Mouse (Mus musculus) ovary, postnatal 10 days (tissue): ENCODE measurements around the gene Hip1r.

Source experiments
- DNase-seq: peaks from one replicate; pipeline ENCODE4 v3.0.0; 2022; ENCODE audit warnings: low spot score

Gene Hip1r

DNA sequence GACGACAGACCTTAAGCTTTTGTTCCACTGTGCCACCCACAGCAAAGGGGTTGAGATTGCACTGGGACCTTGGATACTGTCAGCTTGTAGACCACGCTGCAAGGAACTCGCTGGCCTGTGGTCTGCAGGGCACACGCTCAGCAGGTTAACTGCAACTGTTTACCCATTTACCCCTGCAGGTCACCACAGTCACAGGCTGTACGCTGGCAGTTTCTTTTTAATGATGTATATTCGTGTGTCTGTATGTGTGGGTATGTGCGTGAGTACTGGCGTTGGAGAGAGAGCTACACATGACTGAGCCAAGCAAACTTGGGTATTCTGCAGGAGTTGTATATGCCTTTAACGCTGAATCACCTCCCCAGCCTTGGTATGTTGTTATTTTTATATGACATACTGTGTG lies 45.2 kb downstream of the Hip1r start:
- DNase-seq = no peak

DNA sequence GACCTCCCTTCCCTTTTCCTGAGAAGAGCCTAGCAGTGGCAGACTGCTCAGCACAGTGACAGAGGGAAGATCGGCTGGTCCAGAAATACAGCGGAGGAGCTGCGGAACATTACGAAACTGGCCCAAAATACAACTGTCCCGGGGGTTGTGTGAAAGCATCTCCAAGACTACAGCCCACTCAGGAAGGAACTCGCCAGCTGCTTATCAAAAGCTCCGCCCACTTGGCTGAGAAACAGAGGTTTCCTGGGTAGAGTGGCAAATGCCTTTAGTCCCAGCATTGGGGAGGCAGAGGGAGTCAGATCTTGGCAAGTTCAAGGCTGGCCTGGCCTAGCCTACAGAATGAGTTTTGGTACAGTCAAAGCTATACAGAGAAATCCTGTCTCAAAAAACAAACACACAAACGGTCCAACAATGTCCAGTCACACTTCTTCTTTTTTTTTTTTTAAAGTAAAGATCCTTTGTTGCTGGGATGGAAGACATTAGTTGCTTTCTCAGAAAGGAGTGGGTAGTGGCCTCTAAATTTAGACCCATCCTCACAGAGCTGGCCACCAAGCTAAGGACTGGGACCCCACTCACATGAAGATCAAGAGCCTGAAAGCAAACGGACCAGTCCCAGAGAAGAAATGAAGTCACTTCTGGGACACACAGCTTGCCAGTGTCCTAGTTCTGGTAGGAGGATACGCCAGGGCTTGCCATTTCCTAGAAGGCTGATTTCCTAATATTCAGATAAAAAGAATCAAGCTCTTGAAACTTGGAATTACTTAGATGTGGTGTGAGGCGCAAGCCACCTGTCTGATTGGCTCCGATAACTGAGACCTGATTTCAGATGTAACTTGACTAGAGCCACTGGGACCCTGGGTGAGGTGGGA lies 46.2 kb downstream of the Hip1r start:
- no peak for DNase-seq

DNA sequence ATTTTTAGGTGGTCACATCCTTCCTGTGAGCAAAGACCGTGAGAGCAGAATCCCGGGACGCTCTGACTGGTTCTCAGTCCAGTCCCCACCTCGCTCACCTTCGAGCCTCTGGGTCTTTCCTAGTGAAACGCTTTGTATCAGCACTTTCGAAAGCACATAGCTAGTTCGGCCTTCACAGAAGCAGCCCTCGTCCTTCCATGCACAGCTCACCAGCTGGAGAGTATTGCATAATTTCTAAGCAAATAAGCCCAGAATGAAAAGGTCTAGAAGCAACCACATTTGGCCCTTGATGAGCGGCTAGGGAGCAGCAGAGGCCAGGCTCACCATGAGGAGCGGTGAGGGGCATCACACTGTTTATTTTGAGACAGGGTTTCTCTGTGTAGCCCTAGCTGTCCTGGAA lies 47.7 kb downstream of the Hip1r start:
- no peak for DNase-seq

DNA sequence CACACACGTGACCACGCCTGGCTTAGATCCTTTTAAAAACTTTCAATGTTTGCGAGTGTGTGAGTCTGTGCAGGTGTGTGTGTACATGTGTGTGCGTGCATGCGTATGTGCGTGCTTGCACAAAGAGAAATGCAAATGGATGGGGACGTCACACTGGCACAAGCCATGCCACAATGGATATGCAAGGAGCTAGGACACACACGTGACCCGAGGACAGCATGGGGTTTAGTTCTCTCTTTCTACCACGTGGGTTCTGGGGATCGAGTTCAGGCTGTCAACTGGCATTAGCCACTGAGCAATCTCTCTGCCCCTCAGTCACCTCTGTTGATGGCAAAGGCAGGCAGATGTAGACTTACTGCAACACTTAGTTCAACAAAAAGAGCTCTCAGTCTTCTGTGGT lies 48.3 kb downstream of the Hip1r start:
- DNase-seq = no peak

DNA sequence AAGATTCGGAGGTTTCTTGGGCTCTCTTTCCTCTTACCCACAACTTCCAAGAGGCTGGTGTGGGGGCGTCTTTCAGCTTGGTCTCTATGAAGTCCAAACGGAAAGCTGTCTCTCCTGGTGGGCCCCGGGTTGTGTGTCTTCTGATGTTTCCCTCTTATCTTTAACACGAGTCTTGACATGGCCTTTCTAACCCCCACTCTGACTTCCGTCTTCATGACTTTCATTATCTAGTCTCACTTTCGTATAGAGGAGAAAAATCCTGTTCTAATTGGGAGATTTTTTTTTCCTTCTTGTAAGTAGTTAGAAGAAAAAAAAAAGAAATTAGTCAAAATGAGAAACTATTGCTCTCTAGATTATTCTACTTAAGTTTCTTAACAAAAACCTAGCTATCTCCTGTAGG lies 48.9 kb downstream of the Hip1r start:
- DNase-seq = no peak

DNA sequence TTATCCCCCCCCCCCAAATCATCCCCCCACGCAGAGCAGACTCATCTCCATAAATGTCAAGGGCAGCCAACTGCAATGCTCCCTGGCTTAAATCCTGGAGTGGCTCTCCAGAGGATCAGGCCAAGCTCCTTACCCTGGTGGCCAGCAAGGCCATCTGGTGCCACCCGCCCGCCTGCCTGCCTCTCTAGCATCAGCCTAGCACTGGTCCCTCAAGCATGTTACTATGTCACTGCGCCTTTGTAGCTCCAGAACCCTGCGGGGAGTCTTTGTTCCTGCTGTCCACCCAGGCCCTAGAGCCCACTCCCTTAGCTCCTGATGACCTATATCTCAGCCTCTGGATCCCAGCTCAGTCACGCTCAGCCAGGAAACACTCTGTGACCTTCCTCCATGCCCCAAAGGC lies 51.2 kb downstream of the Hip1r start:
- DNase-seq = no peak

DNA sequence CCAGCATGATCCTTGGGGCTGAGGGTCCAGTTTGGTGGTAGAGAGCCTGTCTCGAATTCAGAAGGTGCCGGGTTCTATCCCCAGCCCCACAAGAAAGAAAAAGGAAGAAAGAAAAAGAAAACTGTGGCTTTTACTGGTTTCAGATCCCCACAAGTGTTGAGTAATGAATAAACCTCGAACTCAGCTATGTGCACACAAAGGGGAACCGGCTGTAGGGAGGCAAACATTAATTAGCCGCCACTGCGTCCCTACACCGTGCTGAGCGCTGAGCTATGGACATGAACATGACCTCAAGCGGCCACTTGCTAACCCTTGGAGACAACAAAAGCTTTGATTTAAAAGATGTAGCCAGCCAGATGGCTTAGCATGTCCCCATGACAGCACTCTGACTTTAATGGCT lies 51.7 kb downstream of the Hip1r start:
- no peak for DNase-seq

DNA sequence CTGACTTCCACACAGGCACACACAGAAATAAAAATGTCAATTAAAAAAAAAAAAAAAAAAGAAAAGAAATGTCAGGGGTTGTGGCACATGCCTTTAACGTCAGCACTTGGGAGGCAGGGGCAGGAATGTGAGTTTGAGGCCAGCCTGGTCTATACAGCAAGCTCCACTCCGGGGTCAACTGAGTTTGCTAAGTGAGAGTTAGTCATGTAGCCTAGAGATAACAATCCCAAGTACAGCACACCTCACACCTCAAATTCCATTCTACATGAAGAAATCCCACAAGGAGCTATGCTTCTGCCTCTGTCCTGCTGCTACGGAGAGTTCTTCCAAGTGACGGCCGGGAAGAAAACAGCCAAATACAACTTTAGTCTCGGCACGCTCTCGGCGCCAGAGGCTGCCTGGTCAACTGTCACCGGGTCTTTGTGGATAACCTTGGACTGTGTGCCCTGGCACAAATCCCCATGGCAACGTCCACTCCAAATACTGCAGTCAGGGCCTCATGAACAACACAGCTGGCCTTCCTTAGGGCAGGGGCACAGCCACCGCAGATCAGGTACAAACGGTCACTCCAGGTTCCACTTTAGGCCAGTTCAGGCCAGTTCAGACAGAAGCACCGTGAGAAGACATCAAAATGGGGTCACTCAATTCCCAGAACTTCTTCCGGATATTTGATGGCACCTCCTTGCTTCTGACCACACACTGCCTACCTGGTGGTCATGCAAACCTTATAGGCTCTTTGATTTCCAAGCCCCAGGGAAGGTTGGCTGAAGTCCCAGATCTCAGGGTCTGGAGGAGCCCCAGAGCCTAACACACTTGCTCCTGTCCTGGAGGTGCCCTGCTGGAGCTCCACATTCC lies 52.4 kb downstream of the Hip1r start:
- no peak for DNase-seq

DNA sequence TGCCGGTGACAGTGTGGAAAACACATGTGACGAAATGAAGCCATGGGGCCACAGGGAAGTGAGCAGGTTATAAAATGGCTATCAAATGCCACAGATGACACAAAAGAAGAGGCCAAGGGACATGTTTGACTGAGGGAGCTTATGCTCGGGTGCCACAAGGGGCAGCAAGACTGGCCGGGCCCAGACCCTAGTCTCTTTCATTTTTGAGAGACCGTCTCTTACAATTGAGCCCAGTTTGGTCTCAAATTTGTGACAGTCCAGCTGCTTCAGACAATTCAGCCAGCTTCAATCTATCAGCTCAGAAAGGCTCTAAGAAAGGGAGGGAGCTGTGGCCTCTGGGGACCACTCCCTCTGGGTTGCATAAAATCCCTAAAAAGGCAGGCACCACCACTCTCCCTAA lies 53.1 kb downstream of the Hip1r start:
- no peak for DNase-seq

DNA sequence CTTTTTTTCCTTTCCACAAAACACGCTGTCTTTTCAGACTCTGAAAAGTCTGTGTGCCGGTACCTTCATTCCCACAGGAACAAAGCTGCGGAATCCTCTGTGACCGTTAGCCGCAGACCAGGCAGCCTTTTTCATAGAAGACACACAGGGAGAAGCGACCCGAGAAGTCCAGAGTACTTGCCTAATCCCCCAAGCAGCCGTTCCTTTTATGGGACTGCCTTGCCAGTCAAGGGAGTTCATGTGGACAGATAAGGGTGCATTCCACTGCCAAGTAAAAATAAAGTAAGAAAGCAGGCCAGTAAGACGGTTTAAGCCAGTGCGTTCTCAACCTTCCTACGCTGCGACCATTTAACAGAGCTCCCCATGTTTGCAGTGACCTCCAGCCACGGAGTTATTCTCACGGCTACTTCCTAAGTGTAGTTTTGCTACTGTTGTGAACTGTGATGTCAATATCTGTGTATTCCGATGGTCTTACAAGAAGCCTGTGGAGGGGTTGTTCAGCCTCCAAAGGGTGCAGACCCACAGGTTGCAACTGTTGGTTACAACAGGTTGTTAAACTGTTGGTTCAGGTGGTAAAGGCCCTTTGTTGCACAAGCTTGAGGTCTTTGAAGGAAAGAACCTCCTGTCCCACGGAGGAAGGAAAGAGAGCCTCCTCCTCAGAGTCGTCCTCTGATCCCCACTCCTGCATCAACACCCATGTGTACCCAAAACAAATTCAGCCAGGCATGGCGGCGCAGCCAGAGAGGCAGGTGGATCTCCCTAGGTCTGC lies 54.5 kb downstream of the Hip1r start:
- DNase-seq = no peak

DNA sequence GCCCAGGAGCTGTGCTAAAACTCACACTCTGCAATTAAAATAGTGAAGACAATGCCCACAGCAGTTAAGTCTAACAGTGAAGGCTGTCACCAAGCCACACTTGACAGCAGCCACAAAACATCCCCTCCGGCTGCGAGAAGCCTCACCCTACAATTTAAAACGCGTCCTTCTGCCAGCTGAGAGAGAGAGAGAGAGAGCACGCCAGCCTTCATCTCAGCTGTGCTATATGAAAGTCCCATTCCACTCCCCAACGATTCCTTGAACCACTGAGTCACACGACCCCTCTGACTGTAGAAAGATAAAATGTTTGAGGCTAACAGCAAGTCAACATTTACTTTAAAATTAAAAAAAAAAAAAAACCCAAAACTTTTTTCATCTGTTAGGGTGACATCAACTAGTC lies 55.3 kb downstream of the Hip1r start:
- no peak for DNase-seq

DNA sequence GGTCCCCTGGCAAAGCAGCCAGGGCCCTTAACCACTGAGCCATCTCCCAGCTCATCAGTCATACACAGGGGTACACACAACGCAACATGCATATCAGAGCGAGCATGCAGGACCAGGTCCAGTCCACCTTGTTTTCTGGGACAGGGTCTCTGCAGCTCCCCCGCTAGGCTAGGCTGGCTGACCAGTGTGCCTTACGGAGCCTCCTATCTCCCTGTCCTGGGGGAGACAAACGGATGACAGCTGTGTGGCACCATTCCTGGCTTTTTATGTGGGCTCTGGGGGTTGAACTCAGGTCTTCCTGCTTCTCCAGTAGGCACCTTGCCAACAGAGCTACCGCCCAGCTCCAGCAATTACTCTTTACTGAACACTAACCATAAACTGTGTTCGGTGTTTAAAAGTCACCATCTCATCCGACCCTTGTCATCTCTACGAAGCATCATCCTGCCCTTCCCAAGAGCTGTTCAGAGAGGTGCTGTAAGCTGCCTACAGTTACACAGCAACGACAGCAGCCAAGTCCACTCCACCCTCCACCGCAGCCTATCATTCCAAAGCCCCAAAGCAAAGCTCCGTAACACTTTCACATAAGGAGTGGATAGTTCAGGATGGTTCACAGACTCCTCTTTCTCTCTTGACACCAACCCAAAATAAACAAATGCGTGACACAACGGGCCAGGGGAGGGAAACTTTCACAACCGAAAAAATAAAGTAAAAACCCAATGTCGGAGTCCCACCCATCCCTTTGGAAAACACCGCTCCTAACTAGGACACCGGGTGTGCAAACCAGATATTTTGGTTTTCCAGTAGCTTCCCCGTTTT lies 56.0 kb downstream of the Hip1r start:
- DNase-seq = no peak

DNA sequence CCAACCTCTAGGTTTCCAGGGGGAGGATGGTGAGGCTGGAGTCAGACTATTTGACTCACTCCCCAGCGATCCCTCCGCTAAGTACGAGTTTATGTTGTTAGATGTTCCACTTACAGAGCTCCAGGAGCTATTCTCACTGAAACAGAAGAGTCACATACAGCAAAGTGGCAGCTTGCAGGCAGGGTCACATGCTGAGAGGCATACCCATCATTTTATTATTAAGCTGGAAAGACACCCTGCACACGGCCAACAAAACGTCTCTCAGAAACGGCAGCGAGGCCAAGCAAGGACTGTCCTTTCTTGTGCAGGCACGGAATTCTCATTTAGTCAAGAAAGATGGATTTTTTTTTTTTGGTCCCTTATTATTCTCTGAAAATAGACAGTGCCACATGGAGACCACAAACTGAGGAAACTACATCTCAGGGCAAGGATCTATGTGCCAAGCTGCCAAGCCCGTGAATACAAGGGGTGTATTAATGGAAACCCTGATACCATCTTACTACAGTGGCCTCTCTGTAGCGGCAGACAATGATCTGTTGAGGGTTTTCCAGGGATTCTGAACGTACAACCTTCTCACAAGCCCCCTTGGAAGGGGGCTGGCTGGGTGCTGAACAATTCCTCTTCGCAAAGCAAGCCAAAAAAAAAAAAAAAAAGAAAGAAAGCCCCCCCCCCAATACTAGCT lies 57.1 kb downstream of the Hip1r start:
- no peak for DNase-seq

DNA sequence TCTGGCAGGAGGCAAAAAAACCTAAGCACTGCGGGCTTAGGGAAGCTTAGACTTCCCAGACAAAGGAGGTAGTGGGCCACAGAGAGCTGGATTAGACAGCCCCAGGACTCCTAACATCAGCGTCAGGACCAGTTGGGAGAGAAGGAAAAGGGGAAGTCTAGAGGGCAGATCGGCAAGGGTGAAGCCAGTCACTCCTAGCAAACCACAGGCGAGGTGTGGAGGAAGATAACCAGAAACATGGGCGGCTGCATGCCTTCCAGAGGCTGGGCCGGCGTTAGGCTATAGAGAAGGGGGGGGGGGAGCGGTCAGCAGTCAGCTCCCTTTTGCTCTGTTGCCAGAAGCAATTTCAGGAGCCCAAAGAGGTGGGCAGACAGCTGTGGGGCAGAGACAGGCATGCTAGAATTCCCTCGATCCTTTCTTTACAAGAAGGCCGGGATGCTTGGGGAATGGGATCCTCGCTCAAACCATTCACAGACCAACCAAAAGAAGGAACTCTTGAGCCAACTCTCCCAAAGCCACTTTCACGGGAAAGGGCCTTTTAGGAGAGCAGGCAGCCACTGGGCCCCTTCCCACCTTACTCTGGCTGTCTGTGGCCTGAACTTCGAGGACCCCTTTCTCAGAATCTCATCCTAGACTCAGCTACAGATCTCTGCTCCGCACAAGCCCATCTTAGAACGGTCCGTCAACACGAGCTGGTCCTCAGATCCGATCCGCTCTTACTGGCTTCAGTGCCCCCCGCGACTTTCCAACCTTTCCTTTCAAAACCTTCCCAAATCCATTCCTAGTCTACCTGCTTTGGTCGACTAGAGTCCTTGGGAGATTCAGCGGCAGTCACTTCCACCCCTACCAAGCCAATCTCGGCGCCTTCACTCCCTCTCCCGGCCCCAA lies 57.9 kb downstream of the Hip1r start:
- DNase-seq = no peak

DNA sequence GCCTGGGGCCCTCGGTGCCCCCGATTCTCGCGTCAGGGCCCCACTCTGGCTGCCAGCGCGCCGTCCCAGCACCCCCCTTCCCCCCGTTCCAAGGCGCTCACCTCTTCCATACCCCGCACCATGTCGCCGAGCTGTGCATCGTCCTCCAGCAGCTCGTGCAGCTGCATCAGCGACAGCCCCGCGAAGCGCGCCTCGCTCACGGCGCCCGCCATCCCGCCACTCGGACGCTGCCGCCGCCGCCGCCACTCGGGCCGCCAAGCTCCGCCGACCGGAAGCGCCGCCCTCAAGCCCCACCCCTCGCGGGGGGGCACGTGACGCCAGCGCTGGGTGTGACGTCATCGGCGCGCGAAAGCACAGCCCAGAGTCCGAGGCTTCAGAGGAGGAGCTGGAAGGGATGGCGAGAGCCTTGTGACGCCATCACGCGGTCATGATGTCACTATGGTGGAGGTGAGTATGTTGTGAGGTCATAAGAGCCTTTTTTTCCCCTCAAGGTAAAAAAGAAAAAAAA lies 58.6 kb downstream of the Hip1r start, which contains the start of gene Vps37b:
Vps37b (minus strand) TSS at position 270 of the 508 bp plus-strand sequence.
- DNase-seq = peak; percentile 71

DNA sequence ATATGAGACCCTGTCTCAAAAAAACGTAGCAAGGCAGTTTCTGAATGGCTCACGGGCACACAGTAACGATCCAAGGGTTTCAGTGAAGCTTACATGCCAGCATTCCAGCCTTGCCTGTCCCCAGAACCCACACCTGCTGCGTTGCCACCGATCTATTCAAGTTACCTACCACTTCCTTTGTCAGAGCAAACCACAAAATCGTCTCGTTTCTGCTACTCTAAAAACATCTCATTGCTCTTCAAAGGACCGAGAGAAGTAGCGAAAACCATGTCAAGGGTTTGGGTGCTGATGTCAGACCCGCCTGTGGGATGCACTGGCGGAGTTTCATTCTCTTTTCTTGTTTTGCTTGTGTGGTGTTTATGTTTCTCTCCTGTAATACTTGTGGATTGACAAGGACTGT lies 61.0 kb downstream of the Hip1r start:
- no peak for DNase-seq

DNA sequence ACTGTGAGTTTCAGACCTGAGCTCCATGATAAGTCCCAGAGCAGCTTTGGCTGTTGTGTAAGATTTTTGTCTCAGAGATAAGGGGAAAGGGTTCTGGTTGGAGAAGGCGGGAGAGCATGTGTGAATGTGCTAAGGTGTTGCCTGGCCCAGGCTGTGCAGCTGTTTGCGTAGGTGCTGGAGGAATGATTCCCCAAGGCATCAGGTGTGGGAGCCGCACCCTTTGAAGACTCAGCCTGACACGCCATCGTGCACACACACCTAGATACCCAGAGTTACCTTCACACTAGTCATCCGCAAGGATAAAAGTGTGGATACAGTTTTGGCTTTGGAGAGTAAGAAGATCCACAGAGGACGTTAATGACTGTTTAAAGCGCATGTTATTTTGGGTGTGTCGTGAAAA lies 62.0 kb downstream of the Hip1r start:
- DNase-seq = no peak

DNA sequence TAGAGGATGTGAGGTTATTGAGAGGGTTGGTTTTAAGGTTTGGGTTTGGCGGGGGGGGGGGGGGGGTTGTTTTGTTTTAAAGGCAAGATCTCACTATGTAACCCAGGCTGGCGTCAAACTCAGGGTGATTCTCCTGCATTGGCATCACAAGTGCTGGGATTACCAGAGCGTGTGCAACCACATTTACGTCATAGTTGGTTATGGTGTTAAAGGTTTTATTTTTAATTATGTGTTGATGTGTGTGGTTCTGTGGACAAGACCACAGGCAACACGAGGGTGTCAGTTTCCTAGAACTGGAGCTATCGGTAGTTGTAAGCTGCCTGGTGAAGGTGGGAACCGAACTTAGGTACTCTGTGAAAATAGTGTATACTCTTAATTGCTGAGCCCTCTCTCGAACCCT lies 62.4 kb downstream of the Hip1r start:
- DNase-seq = no peak

DNA sequence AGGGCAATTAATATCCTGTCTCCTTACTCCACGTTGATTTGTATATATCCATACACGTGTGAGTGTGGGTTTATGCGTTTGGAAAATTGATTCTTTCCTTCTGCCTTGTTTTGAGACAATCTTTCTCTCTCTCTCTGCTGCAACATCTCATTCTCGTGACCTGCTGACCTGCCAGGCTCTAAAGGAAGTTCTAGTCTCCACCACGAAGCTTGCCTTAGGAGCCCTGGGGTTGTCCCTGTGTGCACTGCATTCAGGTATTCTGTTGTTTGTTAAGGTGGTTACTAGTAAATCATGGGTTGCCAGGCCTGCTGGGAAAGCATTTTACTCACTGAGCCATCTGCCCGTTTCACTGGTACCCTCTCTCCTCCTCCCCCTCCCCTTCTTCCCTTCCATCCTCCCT lies 62.9 kb downstream of the Hip1r start:
- DNase-seq = no peak

DNA sequence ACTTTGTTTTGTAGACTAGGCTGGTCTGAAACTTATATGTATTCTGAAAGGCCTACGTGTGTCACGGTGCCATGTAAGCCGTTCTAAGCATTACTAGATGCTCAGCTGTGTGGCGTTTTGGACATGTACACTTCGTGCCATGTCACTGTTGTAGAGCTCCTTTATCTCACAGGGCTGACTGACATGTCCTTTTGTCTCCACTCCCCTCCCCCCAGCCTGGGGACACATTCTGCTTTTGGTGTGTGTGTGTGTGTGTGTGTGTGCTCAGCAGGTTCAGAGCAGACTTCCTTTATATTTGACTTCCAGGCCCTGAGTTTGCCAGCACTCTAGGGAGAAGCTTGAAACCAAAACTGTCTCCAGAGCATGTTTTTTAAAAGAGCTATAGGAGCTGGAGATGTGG lies 63.4 kb downstream of the Hip1r start:
- DNase-seq = no peak
